Mouse (Mus musculus) heart, postnatal 10 days (tissue): ENCODE data around the gene Clic1. TPM values are rescaled to one million over a fixed set of nuclear protein-coding genes. Genes with fewer than 3 reads are reported as not detected.

Experiments used
- DNase-seq, 2 experiments: peaks; one replicate each; pipeline ENCODE4 v3.0.0; 2021
- intact Hi-C: fragments of 180-260 bp; cut with DNase I; formaldehyde crosslinking; loops from one replicate; pipeline ENCODE4 v1.15.1; 2025
- total RNA-seq, 2 experiments: library from RNA; stranded (reverse); gene quantifications; 2 replicates each; pipeline ENCODE4 v1.2.3; 2021

Clic1 gene
- total RNA-seq, 2 experiments from 2014 or later, result 115 to 118 TPM

DNA sequence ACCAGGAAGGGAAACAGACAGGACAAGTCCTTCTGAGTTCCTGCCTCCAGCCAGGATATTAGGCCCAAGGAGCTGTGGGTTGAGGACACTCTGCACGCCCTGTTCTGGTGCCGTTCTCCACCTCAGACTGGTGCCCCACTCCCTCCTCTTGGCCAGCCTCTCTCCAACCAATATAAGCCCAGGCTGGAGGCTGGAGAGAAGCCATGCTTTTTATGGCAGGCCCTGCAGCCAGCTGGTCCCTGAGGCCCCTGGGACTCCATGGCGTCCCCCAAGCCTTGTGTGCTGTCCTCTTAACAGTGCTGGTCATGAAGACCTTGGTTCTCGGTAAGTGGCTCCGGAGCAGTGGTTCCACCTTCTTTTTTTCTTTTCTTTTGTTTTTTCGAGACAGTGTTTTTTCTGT lies 58.3 kb downstream of the Clic1 start, which contains the start of gene Ly6g5c:
Ly6g5c (plus strand) TSS at position 183 of the 400 bp plus-strand sequence.
- intact Hi-C loops, result loop anchor here (5.0 kb wide), 1 partner anchor 46 kb away; no protein-coding TSS in a partner anchor
- DNase-seq, result no peak

Other genes starting within 250 kb of the Clic1 start
- gene Cyp21a1, start 245.4 kb upstream of the Clic1 start, total RNA-seq, result not detected
- 10 to 100 TPM; 12.5 to 13.5 TPM for gene Stk19, start 213.0 kb upstream of the Clic1 start, total RNA-seq
- 10 to 100 TPM; 16.9 to 20.5 TPM for gene Dxo, start 212.9 kb upstream of the Clic1 start, total RNA-seq
- 10 to 100 TPM; 27.6 to 29.3 TPM for gene Skiv2l, start 199.8 kb upstream of the Clic1 start, total RNA-seq
- 10 to 100 TPM; 21.0 to 21.3 TPM for gene Nelfe, start 199.6 kb upstream of the Clic1 start, total RNA-seq
- 1 to 10 TPM; 3.5 to 7.0 TPM for gene Cfb, start 187.4 kb upstream of the Clic1 start, total RNA-seq
- 1 to 10 TPM; 5.5 to 9.3 TPM for gene Zbtb12, start 170.5 kb upstream of the Clic1 start, total RNA-seq
- not detected for gene Gm20547, start 167.9 kb upstream of the Clic1 start, total RNA-seq
- gene C2, start 151.7 kb upstream of the Clic1 start, total RNA-seq, result 1 to 10 TPM; 3.1 to 5.6 TPM
- gene Ehmt2, start 151.5 kb upstream of the Clic1 start, total RNA-seq, result 10 to 100 TPM; 52.4 to 58.2 TPM
- not detected for gene Slc44a4, start 135.5 kb upstream of the Clic1 start, total RNA-seq
- 10 to 100 TPM; 12.2 to 12.6 TPM for gene Neu1, start 118.7 kb upstream of the Clic1 start, total RNA-seq
- 1 to 10 TPM; 3.9 to 4.5 TPM for gene Hspa1b, start 90.7 kb upstream of the Clic1 start, total RNA-seq
- gene Gm20481, start 80.1 kb upstream of the Clic1 start, total RNA-seq, result not detected
- gene Hspa1a, start 77.8 kb upstream of the Clic1 start, total RNA-seq, result 1 to 10 TPM; 2.6 TPM
- 1 to 10 TPM; 4.0 to 4.1 TPM for gene Hspa1l, start 77.3 kb upstream of the Clic1 start, total RNA-seq
- 10 to 100 TPM; 28.8 to 31.7 TPM for gene Lsm2, start 68.1 kb upstream of the Clic1 start, total RNA-seq
- gene Vars, start 49.0 kb upstream of the Clic1 start, total RNA-seq, result 10 to 100 TPM; 34.5 to 35.6 TPM
- 1 to 10 TPM; 3.3 to 3.8 TPM for gene Vwa7, start 33.4 kb upstream of the Clic1 start, total RNA-seq
- under 1 TPM in 1 of 2 experiments, not detected in 1; 0.38 TPM for gene Sapcd1, start 21.9 kb upstream of the Clic1 start, total RNA-seq
- gene Msh5, start 3.2 kb upstream of the Clic1 start, total RNA-seq, result 1 to 10 TPM; 2.0 TPM
- 10 to 100 TPM; 84.5 to 86.1 TPM for gene Ddah2, start 9.1 kb downstream of the Clic1 start, total RNA-seq
- not detected for gene Ly6g6c, start 15.4 kb downstream of the Clic1 start, total RNA-seq
- gene Mpig6b, start 16.2 kb downstream of the Clic1 start, total RNA-seq, result under 1 TPM; 0.55 to 0.77 TPM
- gene Ly6g6e, start 26.9 kb downstream of the Clic1 start, total RNA-seq, result under 1 TPM; 0.24 to 0.37 TPM
- gene Ly6g6d, start 28.1 kb downstream of the Clic1 start, total RNA-seq, result 1 to 10 TPM; 1.1 to 1.2 TPM
- gene Ly6g6f, start 35.6 kb downstream of the Clic1 start, total RNA-seq, result not detected
- 10 to 100 TPM; 51.0 to 55.7 TPM for gene Abhd16a, start 39.3 kb downstream of the Clic1 start, total RNA-seq
- not detected for gene Ly6g5c, start 58.3 kb downstream of the Clic1 start, total RNA-seq
- gene Ly6g5b, start 65.5 kb downstream of the Clic1 start, total RNA-seq, result under 1 TPM in 1 of 2 experiments, not detected in 1; 0.67 TPM
- gene Gpank1, start 71.5 kb downstream of the Clic1 start, total RNA-seq, result 1 to 10 TPM; 6.6 to 8.3 TPM
- 100 to 1,000 TPM; 183 to 187 TPM for gene Csnk2b, start 72.1 kb downstream of the Clic1 start, total RNA-seq
- gene D17H6S53E, start 76.4 kb downstream of the Clic1 start, total RNA-seq, result 10 to 100 TPM; 28.5 to 32.4 TPM
- gene Apom, start 82.1 kb downstream of the Clic1 start, total RNA-seq, result not detected
- gene Bag6, start 85.2 kb downstream of the Clic1 start, total RNA-seq, result 100 to 1,000 TPM; 285 to 291 TPM
- 100 to 1,000 TPM; 195 to 211 TPM for gene Prrc2a, start 114.9 kb downstream of the Clic1 start, total RNA-seq
- 1 to 10 TPM; 2.9 to 4.6 TPM for gene Aif1, start 126.1 kb downstream of the Clic1 start, total RNA-seq
- gene Lst1, start 138.5 kb downstream of the Clic1 start, total RNA-seq, result 1 to 10 TPM; 2.8 to 4.5 TPM
- gene Ltb, start 144.5 kb downstream of the Clic1 start, total RNA-seq, result 1 to 10 TPM in 1 of 2 experiments, under 1 TPM in 1; 0.94 to 1.2 TPM
- under 1 TPM; 0.72 to 0.87 TPM for gene Tnf, start 152.0 kb downstream of the Clic1 start, total RNA-seq
- gene Lta, start 155.4 kb downstream of the Clic1 start, total RNA-seq, result under 1 TPM in 1 of 2 experiments, not detected in 1; 0.17 TPM
- under 1 TPM in 1 of 2 experiments, not detected in 1; 0.84 TPM for gene Gm16181, start 170.9 kb downstream of the Clic1 start, total RNA-seq
- 1 to 10 TPM; 4.9 to 5.7 TPM for gene Atp6v1g2, start 183.7 kb downstream of the Clic1 start, total RNA-seq
- gene Nfkbil1, start 185.8 kb downstream of the Clic1 start, total RNA-seq, result 10 to 100 TPM in 1 of 2 experiments, 1 to 10 TPM in 1; 10.0 to 12.2 TPM
- 100 to 1,000 TPM; 163 to 169 TPM for gene Ddx39b, start 191.8 kb downstream of the Clic1 start, total RNA-seq
- gene H2-D1, start 212.8 kb downstream of the Clic1 start, total RNA-seq, result 10 to 100 TPM; 67.7 to 69.9 TPM